Mouse (Mus musculus): ENCODE measurements at regions not wholly inside any gene's neighbourhood (a gene's known extent, or its start where the extent isn't known, plus 50 kb on each side); places are given as distances from the start of the nearest gene placed in this dataset.
A peak's percentile ranks its signal among the peaks of the same experiment; 100 is the strongest.

GRCm38 (mm10) chr2:159003187-159003497, 208.5 kb downstream of the Dhx35 start:
- no peaks in the 10 kb centered on the region for H3K27me3 ChIP-seq (replicated peaks; ENCODE audit: control insufficient read depth, insufficient read depth, low read length)
- WGBS = 75% methylated on average over 4 of the region's 4 CpGs

GRCm38 (mm10) chr2:159004417-159004816, 209.8 kb downstream of the Dhx35 start:
- DNase-seq (ENCODE audit: low spot score) (no peak), ATAC-seq (replicated peaks; ENCODE audit: low FRiP score) (no peak)
- no peaks in the 10 kb centered on the region for H3K9me3 ChIP-seq (ENCODE audit: control insufficient read depth, low read length)
- H3K27ac ChIP-seq (ENCODE audit: low read depth, low read length) = no peak overlapping the region
- H3K4me2 ChIP-seq = no peak overlapping the region
- no peak overlapping the region for H3K4me3 ChIP-seq (ENCODE audit: low read depth, low read length)
- H3K9ac ChIP-seq (ENCODE audit: low read depth, low read length) = no peak overlapping the region
- H3K27me3 ChIP-seq (replicated peaks; ENCODE audit: control insufficient read depth, insufficient read depth, low read length) = no peaks in the 10 kb centered on the region
- no peaks in the 10 kb centered on the region for H3K36me3 ChIP-seq (ENCODE audit: control insufficient read depth, insufficient read depth, low read length)
- WGBS = 76% methylated on average over 9 of the region's 9 CpGs
- H3K4me1 ChIP-seq (replicated peaks; ENCODE audit: control insufficient read depth, insufficient read depth, low read length) = no peaks in the 10 kb centered on the region

More at GRCm38 (mm10) chr2:159003187-159003497, 208.5 kb downstream of the Dhx35 start:
- H3K27ac ChIP-seq (ENCODE audit: low read depth, low read length) = no peak overlapping the region
- ATAC-seq (replicated peaks; ENCODE audit: low FRiP score) (no peak), DNase-seq (ENCODE audit: low spot score) (no peak)
- no peaks in the 10 kb centered on the region for H3K4me1 ChIP-seq (replicated peaks; ENCODE audit: control insufficient read depth, insufficient read depth, low read length)
- no peak overlapping the region for H3K9ac ChIP-seq (ENCODE audit: low read depth, low read length)
- no peaks in the 10 kb centered on the region for H3K36me3 ChIP-seq (ENCODE audit: control insufficient read depth, insufficient read depth, low read length)
- H3K9me3 ChIP-seq (ENCODE audit: control insufficient read depth, low read length) = no peaks in the 10 kb centered on the region
- no peak overlapping the region for H3K4me3 ChIP-seq (ENCODE audit: low read depth, low read length)
- H3K4me2 ChIP-seq = no peak overlapping the region

- no peak for DNase-seq (ENCODE audit: low spot score)
- Histone ChIP-seq H3K36me3 (ENCODE audit: control insufficient read depth, insufficient read depth, low read length) (no peaks in the 10 kb centered on the region), H3K27me3 (replicated peaks; ENCODE audit: control insufficient read depth, insufficient read depth, low read length) (no peaks in the 10 kb centered on the region), H3K4me3 (ENCODE audit: low read depth, low read length) (no peak overlapping the region), H3K4me1 (replicated peaks; ENCODE audit: control insufficient read depth, insufficient read depth, low read length) (no peaks in the 10 kb centered on the region), H3K4me2 (no peak overlapping the region), H3K9me3 (ENCODE audit: control insufficient read depth, low read length) (no peaks in the 10 kb centered on the region), H3K27ac (ENCODE audit: low read depth, low read length) (no peak overlapping the region), H3K9ac (ENCODE audit: low read depth, low read length) (no peak overlapping the region)
- 77% methylated on average over 4 of the region's 4 CpGs for WGBS
- ATAC-seq (replicated peaks; ENCODE audit: low FRiP score) = no peak
Measured at GRCm38 (mm10) chr2:159012725-159013124, 218.1 kb downstream of the Dhx35 start.

- no peak for DNase-seq (ENCODE audit: low spot score)
- H3K9me3 ChIP-seq (ENCODE audit: control insufficient read depth, low read length) = no peaks in the 10 kb centered on the region
Measured at GRCm38 (mm10) chr2:159014553-159014952, 219.9 kb downstream of the Dhx35 start.

GRCm38 (mm10) chr2:159019921-159020534, 225.4 kb downstream of the Dhx35 start:
- H3K36me3 ChIP-seq (ENCODE audit: control insufficient read depth, insufficient read depth, low read length) = no peaks in the 10 kb centered on the region
- H3K9ac ChIP-seq (ENCODE audit: low read depth, low read length) = no peak overlapping the region
- no peaks in the 10 kb centered on the region for H3K4me1 ChIP-seq (replicated peaks; ENCODE audit: control insufficient read depth, insufficient read depth, low read length)
- H3K27me3 ChIP-seq (replicated peaks; ENCODE audit: control insufficient read depth, insufficient read depth, low read length) = no peaks in the 10 kb centered on the region
- no peaks in the 10 kb centered on the region for H3K9me3 ChIP-seq (ENCODE audit: control insufficient read depth, low read length)
- no peak overlapping the region for H3K4me2 ChIP-seq
- ATAC-seq (replicated peaks; ENCODE audit: low FRiP score) (no peak), DNase-seq (ENCODE audit: low spot score) (no peak)
- WGBS = 44% methylated on average over 4 of the region's 4 CpGs
- H3K27ac ChIP-seq (ENCODE audit: low read depth, low read length) = no peak overlapping the region
- H3K4me3 ChIP-seq (ENCODE audit: low read depth, low read length) = no peak overlapping the region

More at GRCm38 (mm10) chr2:159014553-159014952, 219.9 kb downstream of the Dhx35 start:
- no peak overlapping the region for H3K4me3 ChIP-seq (ENCODE audit: low read depth, low read length)
- no peak for ATAC-seq (replicated peaks; ENCODE audit: low FRiP score)
- H3K36me3 ChIP-seq (ENCODE audit: control insufficient read depth, insufficient read depth, low read length) = no peaks in the 10 kb centered on the region
- WGBS = 69% methylated on average over 8 of the region's 8 CpGs
- no peaks in the 10 kb centered on the region for H3K4me1 ChIP-seq (replicated peaks; ENCODE audit: control insufficient read depth, insufficient read depth, low read length)
- no peaks in the 10 kb centered on the region for H3K27me3 ChIP-seq (replicated peaks; ENCODE audit: control insufficient read depth, insufficient read depth, low read length)
- no peak overlapping the region for H3K27ac ChIP-seq (ENCODE audit: low read depth, low read length)
- no peak overlapping the region for H3K9ac ChIP-seq (ENCODE audit: low read depth, low read length)
- no peak overlapping the region for H3K4me2 ChIP-seq

GRCm38 (mm10) chr2:159032147-159032546, 237.5 kb downstream of the Dhx35 start:
- no peaks in the 10 kb centered on the region for H3K4me1 ChIP-seq (replicated peaks; ENCODE audit: control insufficient read depth, insufficient read depth, low read length)
- H3K4me2 ChIP-seq = no peak overlapping the region
- DNase-seq (ENCODE audit: low spot score) = no peak
- WGBS = 78% methylated on average over 8 of the region's 8 CpGs
- H3K9ac ChIP-seq (ENCODE audit: low read depth, low read length) = no peak overlapping the region
- no peaks in the 10 kb centered on the region for H3K9me3 ChIP-seq (ENCODE audit: control insufficient read depth, low read length)
- no peak overlapping the region for H3K4me3 ChIP-seq (ENCODE audit: low read depth, low read length)
- H3K36me3 ChIP-seq (ENCODE audit: control insufficient read depth, insufficient read depth, low read length) = no peaks in the 10 kb centered on the region
- ATAC-seq (replicated peaks; ENCODE audit: low FRiP score) = no peak
- H3K27me3 ChIP-seq (replicated peaks; ENCODE audit: control insufficient read depth, insufficient read depth, low read length) = no peaks in the 10 kb centered on the region
- H3K27ac ChIP-seq (ENCODE audit: low read depth, low read length) = no peak overlapping the region

GRCm38 (mm10) chr2:159039916-159040315, 245.3 kb downstream of the Dhx35 start:
- Histone ChIP-seq H3K4me2 (no peak overlapping the region), H3K9ac (ENCODE audit: low read depth, low read length) (no peak overlapping the region), H3K27ac (ENCODE audit: low read depth, low read length) (no peak overlapping the region), H3K4me3 (ENCODE audit: low read depth, low read length) (no peak overlapping the region), H3K4me1 (replicated peaks; ENCODE audit: control insufficient read depth, insufficient read depth, low read length) (no peaks in the 10 kb centered on the region), H3K9me3 (ENCODE audit: control insufficient read depth, low read length) (no peaks in the 10 kb centered on the region), H3K27me3 (replicated peaks; ENCODE audit: control insufficient read depth, insufficient read depth, low read length) (no peaks in the 10 kb centered on the region), H3K36me3 (ENCODE audit: control insufficient read depth, insufficient read depth, low read length) (no peaks in the 10 kb centered on the region)
- ATAC-seq (replicated peaks; ENCODE audit: low FRiP score) (no peak), DNase-seq (ENCODE audit: low spot score) (no peak)
- 43% methylated on average over 4 of the region's 4 CpGs for WGBS

- no peaks in the 10 kb centered on the region for H3K4me1 ChIP-seq (replicated peaks; ENCODE audit: control insufficient read depth, insufficient read depth, low read length)
- ATAC-seq (replicated peaks; ENCODE audit: low FRiP score) (peak; percentile 60), DNase-seq (ENCODE audit: low spot score) (no peak)
- H3K4me3 ChIP-seq (ENCODE audit: low read depth, low read length) = no peak overlapping the region
- H3K27me3 ChIP-seq (replicated peaks; ENCODE audit: control insufficient read depth, insufficient read depth, low read length) = no peaks in the 10 kb centered on the region
- H3K9me3 ChIP-seq (ENCODE audit: control insufficient read depth, low read length) = no peaks in the 10 kb centered on the region
- H3K9ac ChIP-seq (ENCODE audit: low read depth, low read length) = no peak overlapping the region
- H3K4me2 ChIP-seq = no peak overlapping the region
- no peaks in the 10 kb centered on the region for H3K36me3 ChIP-seq (ENCODE audit: control insufficient read depth, insufficient read depth, low read length)
- H3K27ac ChIP-seq (ENCODE audit: low read depth, low read length) = no peak overlapping the region
- 51% methylated on average over 10 of the region's 10 CpGs for WGBS
Measured at GRCm38 (mm10) chr2:159053534-159053933, 258.9 kb downstream of the Dhx35 start.

- Histone ChIP-seq H3K27ac (ENCODE audit: low read depth, low read length) (no peak overlapping the region), H3K36me3 (ENCODE audit: control insufficient read depth, insufficient read depth, low read length) (no peaks in the 10 kb centered on the region), H3K4me2 (no peak overlapping the region), H3K9me3 (ENCODE audit: control insufficient read depth, low read length) (no peaks in the 10 kb centered on the region), H3K27me3 (replicated peaks; ENCODE audit: control insufficient read depth, insufficient read depth, low read length) (no peaks in the 10 kb centered on the region), H3K4me3 (ENCODE audit: low read depth, low read length) (no peak overlapping the region), H3K4me1 (replicated peaks; ENCODE audit: control insufficient read depth, insufficient read depth, low read length) (no peaks in the 10 kb centered on the region), H3K9ac (ENCODE audit: low read depth, low read length) (no peak overlapping the region)
- 61% methylated on average over 4 of the region's 4 CpGs for WGBS
- peak; percentile 50; the same call in 1 of the 2 replicates for ATAC-seq (replicated peaks; ENCODE audit: low FRiP score)
- no peak for DNase-seq (ENCODE audit: low spot score)
Measured at GRCm38 (mm10) chr2:159053936-159054335, 259.3 kb downstream of the Dhx35 start.
